In genomic region chr14:18364321-18364720, GRCm38 (mm10) we compare ENCODE assay signal across 22 mouse cellular contexts. TPM values are rescaled to one million over a fixed set of nuclear protein-coding genes. Genes with fewer than 3 reads are reported as not detected.
A peak's percentile ranks its signal among the peaks of the same experiment; 100 is the strongest.
DNase-seq lines count a peak whose midpoint lies in the region; ATAC-seq and TF ChIP-seq lines count a peak whose summit lies in the region.
"Had no signal": no experiment of that assay in that cellular context is flagged by ENCODE, and none has a peak within 500 bp of the region (broad histone marks: within the 10 kb centered on the region; RNA-seq: fewer than 3 reads in every experiment).

No protein-coding gene starts in this region.

- no peaks in the 10 kb centered on the region for H3K36me3 ChIP-seq in intestine, embryonic 15.5 days
- H3K36me3 ChIP-seq in intestine, postnatal 0 days (ENCODE audit: control insufficient read depth, insufficient read depth): no peaks in the 10 kb centered on the region
- H3K36me3 ChIP-seq: embryonic facial prominence, embryonic 13.5 days; embryonic facial prominence, embryonic 15.5 days; forebrain, embryonic 10.5 days; forebrain, embryonic 12.5 days had no signal

- no peak overlapping the region for H3K4me2 ChIP-seq in intestine, embryonic 15.5 days (replicated peaks)
- no peak overlapping the region for H3K4me2 ChIP-seq in intestine, postnatal 0 days (replicated peaks; ENCODE audit: low read depth)
- H3K4me2 ChIP-seq: embryonic facial prominence, embryonic 13.5 days; embryonic facial prominence, embryonic 15.5 days; forebrain, embryonic 12.5 days had no signal

- WGBS in intestine, embryonic 15.5 days: 33% methylated on average over 3 of the region's 3 CpGs
- WGBS in intestine, postnatal 0 days: 25% methylated on average over 3 of the region's 3 CpGs

- ATAC-seq in intestine, embryonic 15.5 days: peak; percentile 79
- ATAC-seq in intestine, postnatal 0 days: peak; percentile 56
- ATAC-seq: forebrain, embryonic 14.5 days; forebrain, embryonic 16.5 days had no signal

- H3K9ac ChIP-seq in intestine, embryonic 15.5 days: no peak overlapping the region
- no peak overlapping the region for H3K9ac ChIP-seq in intestine, postnatal 0 days (ENCODE audit: low read depth, low read length)
- H3K9ac ChIP-seq: embryonic facial prominence, embryonic 13.5 days; embryonic facial prominence, embryonic 15.5 days; forebrain, embryonic 12.5 days had no signal

- no peak for TF ChIP-seq CTCF in intestine, postnatal 0 days (IDR thresholded peaks at IDR 0.05; ENCODE audit: low read depth)

- no peaks in the 10 kb centered on the region for H3K4me1 ChIP-seq in intestine, embryonic 15.5 days (replicated peaks)
- no peaks in the 10 kb centered on the region for H3K4me1 ChIP-seq in intestine, postnatal 0 days (replicated peaks; ENCODE audit: control insufficient read depth, insufficient read depth, low read length)
- H3K4me1 ChIP-seq: embryonic facial prominence, embryonic 13.5 days; embryonic facial prominence, embryonic 15.5 days; forebrain, embryonic 12.5 days had no signal

- DNase-seq in layer of hippocampus, adult 9-10 months (ENCODE audit: low spot score): no peak
- DNase-seq in left cerebral cortex, adult 9 months (ENCODE audit: low spot score in 2 of 2): no peak
- no peak for DNase-seq in kidney, postnatal 25 days
- DNase-seq: adrenal gland, adult 2 months; adrenal gland, postnatal 10 days; adrenal gland, postnatal 25 days; cerebellum, adult 11 months; cerebellum, adult 18-20 months; cerebellum, adult 8-10 months; cerebellum, adult 9-11 months; cerebellum, postnatal 14 days; cerebellum, postnatal 36 days; embryo, embryonic 11 days had no signal

- no peak overlapping the region for H3K4me3 ChIP-seq in intestine, embryonic 15.5 days (replicated peaks)
- no peak overlapping the region for H3K4me3 ChIP-seq in intestine, postnatal 0 days (ENCODE audit: low read depth, low read length)
- H3K4me3 ChIP-seq: embryonic facial prominence, embryonic 13.5 days; embryonic facial prominence, embryonic 15.5 days; erythroblast, embryonic 14.5 days; forebrain, embryonic 10.5 days; forebrain, embryonic 12.5 days had no signal

- H3K27ac ChIP-seq in intestine, embryonic 15.5 days: no peak overlapping the region
- no peak overlapping the region for H3K27ac ChIP-seq in intestine, postnatal 0 days (ENCODE audit: low read depth, low read length)
- H3K27ac ChIP-seq: embryonic facial prominence, embryonic 13.5 days; embryonic facial prominence, embryonic 15.5 days; forebrain, embryonic 10.5 days; forebrain, embryonic 12.5 days had no signal

- no peaks in the 10 kb centered on the region for H3K27me3 ChIP-seq in intestine, embryonic 15.5 days (replicated peaks)
- peaks cover 5% of the 10 kb centered on the region; the same call in 1 of the 2 replicates for H3K27me3 ChIP-seq in intestine, postnatal 0 days (replicated peaks; ENCODE audit: control insufficient read depth, insufficient read depth, low read length)
- H3K27me3 ChIP-seq: embryonic facial prominence, embryonic 13.5 days; embryonic facial prominence, embryonic 15.5 days; forebrain, embryonic 12.5 days had no signal

- no peaks in the 10 kb centered on the region for H3K9me3 ChIP-seq in intestine, embryonic 15.5 days
- no peaks in the 10 kb centered on the region for H3K9me3 ChIP-seq in intestine, postnatal 0 days (ENCODE audit: control insufficient read depth)
- H3K9me3 ChIP-seq: embryonic facial prominence, embryonic 13.5 days; embryonic facial prominence, embryonic 15.5 days; forebrain, embryonic 10.5 days; forebrain, embryonic 12.5 days had no signal

RNA-seq across cellular contexts. Expression of gene Ube2e1, which starts 32.7 kb away (rescaled TPM):
- polyA plus RNA-seq in intestine, embryonic 15.5 days (2015; fragmentation: Nextera tagmentation; extraction: Ambion mirVana): 121 and 130 TPM in 2 replicates
- 72.3 and 74.5 TPM in 2 replicates for polyA plus RNA-seq in intestine, postnatal 0 days (2015; fragmentation: Nextera tagmentation; extraction: Ambion mirVana)
